Mouse (Mus musculus) spleen, postnatal 10 days (tissue): ENCODE data around the gene Lif.

Experiments
- DNase-seq, 2 experiments: peaks; one replicate each; pipeline ENCODE4 v3.0.0; 2021 to 2022; ENCODE audit warnings: low spot score in 2 of 2

Gene Lif

DNA sequence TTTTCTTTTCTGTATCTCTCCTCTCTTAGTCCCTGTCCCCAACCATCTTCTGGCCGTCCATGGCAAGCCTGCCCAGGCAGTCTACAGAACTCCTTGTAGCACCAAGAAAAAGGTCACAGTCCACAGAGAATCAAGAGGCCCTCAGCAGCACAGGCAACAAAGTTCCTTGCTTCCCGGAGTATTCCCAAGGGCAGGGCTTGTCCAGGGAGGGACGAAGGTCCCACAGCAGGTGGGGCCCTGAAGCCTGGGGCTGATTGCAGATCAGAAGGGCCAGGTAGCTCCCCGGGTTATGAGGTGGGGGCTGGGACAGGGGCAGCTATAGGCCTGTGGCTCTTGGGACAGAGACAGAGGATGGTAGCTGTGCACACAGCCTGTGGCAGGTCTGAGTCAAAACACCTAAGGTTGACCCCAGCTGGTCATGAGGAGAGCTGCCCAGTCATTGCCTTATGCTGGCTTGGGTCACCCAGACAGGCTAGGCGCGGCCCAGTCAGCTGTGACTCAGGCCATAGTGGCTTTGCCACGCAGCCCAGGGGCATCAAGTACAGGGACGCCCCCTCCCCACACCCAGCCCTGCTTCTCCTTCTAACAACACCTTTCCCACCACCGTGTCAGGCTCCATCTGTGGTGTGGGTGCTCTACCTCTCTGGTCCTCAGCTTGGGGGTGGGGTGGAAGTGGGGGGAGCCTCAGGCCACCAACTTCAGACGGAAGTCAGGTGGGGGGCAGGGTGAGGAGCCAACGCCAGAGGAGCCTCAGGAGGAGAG is at the start of gene Lif:
Gene Lif, plus strand, starts transcription at position 712 of the 762 bp plus-strand sequence.
- peak in 1 of 2 experiments; percentile 15 for DNase-seq

DNA sequence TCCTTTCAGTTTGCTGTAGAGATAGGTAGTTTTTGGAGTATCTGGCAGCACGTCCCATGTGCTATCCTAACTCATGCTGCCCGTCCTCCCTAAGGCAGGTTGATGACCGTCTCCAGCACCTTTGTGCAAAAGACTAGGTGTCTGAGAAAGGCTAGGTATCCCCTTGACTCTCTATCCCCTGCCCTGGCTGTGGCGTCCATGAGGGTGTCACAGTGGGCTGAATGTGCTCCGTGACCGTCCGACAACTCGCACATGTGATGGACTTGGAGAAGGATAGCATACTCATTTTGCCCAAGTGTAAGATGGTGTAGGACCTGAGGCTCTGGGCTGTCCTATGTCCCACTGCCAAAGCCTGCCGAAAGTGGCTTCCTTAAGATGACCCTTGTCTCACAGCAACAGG is 49.7 kb upstream of the Lif start:
- DNase-seq, result no peak

DNA sequence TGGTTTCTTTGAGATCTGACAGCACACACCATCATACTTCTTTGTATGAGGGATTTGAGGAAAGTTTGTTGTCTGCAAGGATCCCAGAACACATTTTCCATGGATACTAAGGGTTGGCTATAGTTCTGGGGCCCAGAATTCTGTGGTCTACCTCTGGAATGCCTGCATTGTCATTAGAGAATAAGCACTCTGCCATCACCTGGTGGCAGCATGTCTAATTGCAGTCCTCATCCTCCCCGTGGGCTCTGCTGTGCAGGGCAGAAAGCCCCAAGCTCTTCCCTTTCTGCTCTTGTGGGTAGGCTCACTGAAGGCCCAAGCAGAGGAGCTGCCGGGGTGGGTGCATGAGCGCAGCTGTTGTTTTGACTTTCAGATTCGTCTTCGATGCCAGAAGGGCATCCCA is 47.8 kb upstream of the Lif start:
- no peak for DNase-seq

DNA sequence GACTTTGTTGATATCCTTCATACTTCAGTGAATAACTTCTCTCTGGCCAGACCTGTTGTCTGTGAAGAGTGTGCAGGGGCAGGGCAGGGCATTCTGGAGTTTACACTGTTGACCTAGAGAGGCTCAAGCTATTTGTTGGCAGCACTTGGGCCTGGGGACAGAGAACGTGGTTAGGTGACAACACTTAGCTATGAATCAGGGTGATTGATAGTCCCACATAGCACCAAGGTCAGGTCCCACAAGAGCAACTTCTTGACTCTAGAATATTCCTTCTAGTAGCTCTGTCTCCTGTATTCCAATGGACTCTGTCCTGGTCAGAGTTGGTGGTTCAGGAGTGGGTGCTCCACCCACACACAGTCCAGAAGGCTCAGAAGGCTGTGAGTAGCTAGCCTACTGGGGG is 46.6 kb upstream of the Lif start:
- no peak for DNase-seq

DNA sequence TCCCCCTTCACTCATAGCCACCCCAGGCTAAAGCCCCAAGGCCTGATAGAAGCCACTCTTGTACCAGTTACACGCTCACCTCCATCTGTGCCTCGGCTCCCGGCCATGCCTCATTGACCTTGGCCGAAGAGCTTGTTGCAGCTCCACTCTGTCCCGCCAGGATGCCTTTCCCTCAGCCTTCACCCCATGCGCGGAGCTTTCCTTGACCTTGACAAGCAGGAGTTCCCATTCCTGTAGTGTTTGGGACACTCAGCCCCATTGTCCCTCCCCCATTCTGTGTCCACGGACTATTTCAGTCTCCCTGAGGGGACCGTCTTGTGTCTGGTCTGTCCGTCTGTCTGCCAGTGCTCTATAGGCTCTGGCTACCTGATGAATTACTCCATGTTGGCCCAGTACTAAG is 44.2 kb upstream of the Lif start:
- no peak for DNase-seq

DNA sequence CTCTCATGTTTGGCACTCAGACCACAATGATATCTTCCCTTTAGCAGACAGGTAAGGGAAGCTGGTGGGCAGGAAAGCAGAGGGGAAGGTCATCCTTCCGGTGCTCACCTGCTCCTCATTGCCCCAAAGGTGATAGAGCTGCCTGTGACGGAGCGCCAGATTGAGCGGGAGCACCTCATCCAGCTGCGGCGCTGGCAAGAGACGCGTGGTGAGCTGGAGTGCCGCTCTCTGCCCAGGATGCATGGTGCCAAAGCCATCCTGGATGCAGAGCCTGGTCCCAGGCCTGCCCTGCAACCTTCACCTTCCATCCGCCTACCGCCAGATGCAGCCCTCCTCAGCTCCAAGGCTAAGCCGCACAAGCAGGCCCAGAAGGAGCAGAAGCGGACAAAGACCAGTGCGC is 42.8 kb upstream of the Lif start:
- no peak for DNase-seq

DNA sequence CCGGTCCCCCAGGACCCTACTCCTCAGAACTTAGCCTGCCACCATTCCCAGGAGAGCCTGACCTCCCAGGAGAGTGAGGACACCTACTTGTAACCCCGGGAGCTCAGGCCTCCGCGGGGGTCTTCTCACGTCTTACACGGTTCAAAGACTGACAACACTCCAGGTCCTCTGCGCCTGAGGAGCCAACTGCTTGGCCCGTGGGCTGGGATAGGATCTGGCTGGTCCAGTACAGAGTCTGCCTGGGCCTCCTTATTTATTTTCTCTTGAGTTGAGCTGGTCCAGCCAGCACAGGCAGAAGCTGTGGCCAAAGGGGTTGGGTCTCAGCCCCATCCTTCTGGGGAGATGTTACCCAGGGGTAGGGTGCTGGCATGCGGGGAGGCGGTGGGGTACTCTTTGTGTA is 42.3 kb upstream of the Lif start:
- DNase-seq, result no peak

DNA sequence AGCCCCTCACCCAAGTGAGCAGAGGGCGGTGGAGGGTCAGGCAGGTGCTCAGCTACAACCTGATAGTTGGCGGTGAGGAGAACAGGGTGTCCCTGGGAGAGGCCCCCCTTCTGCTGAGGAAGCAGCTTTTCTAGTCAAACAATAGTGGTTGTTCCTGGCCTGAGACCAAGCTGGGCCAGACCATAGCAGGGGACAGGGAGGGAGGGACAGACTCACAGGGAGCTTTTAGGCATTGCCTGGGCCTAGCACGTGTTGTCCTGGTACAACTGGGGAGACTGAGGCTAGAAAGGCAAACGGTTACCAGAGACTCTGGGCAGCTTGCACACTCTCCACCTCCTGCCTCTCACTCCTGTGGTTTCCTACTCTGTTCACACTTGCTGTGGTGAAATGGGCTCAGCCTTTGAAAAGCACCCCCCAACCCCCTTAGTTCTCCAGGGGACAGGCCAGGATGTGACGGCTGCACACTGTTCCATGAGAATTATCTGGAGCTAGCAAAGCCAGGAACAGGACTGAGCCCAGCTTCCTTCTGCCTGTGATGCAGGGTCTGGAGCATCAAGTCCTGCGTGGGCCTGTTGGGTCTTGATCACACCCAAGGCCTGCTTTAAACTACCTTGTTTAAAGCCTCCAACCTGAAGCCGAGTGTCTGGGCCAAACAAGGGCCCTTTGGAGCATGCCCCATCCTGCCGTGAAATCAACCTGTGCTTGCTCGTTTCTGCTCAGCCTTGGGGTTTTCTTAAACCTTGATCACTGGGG is 40.9 kb upstream of the Lif start:
- no peak for DNase-seq

DNA sequence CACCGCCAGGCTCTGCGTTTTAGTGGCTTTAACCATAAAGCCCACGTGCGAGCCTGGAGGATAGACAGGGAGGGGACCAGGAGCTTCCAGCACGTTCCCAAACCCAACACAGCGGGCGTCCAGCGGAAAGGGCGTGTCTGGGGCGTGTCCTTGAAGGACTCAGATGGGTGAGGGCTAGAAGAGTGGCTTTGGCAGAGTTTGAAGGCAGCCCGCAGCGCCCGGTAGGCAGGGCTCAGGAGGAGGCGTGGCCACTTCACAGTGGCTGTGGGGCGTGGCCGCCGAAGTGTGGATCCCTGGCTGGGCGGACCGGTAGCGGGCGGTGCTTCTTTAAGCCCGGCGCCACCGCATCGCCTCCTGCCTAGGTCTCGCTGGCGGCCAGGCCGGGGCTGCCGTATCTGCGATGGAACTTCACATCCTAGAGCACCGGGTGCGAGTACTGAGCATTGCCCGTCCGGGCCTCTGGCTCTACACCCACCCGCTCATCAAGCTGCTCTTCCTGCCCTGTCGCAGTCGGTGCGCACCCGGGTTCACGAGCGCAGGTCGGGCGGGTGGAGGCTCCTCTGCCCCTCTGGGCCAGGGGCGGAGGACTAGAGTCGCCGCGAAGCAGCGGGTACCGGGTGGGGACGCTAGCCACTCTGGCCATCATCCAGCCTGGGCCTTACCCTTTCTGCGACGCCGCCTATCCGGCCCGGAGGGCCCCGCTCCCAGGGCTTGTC is 39.3 kb upstream of the Lif start, which contains the start of gene Castor1:
Gene Castor1, plus strand, starts transcription at position 312 of the 716 bp plus-strand sequence.
- peak; percentile 85 to 93 for DNase-seq

DNA sequence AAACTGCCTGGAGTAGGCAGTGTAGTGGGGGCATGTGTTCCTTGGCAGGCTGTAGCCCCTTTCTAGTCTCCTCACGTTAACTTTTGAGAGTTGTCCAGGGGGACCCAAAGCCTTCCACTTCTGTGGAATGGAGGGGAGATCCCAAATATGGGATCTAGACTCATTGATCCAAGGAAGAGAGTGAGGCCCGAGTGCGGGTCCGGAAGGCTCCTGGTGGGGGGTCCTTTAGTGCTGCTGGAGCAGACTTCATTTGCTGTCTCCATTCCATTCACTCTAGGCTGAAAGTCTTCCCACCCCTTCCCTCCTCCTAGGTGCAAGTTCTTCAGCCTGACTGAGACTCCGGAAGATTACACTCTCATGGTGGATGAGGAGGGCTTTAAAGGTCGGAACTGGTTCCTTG is 38.7 kb upstream of the Lif start:
- DNase-seq, result no peak

DNA sequence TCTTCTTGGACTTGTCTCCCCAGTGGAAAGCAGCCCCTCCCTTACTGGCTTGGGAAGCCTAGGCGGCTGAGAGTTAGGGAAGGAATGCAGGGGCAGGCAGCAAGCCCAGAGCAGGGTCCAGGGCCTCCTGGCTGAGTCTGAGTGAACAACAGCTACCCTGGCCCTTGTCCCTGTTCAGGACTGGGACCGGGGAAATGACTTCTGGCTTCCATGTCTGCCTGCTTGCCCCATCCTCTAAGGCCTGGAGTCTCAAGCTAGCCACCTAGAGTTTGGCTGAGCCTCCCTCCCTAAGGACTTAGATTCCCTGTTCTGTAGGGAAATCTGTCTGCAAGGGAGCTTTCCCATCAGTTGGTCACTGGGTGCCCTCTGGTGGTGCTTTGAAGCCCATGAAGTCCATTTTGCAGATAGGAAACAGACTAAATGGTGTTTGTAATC is 38.0 kb upstream of the Lif start:
- peak in 1 of 2 experiments; percentile 62 for DNase-seq

DNA sequence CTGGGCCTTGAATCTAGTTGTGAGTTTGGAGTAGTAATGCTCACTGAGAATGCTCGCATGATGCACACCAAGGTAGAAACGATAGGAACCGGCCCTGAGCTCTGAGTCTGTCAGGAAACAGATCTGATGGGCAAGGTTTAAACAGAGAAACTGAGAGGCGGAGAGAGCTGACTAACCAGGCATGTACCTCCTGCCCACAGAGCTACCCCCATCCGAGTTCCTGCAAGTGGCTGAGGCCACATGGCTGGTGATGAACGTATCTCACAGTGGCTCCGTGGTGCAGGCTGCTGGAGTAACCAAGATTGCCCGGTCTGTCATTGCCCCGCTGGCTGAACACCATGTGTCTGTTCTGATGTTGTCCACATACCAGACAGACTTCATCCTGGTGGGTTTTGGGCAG is 37.4 kb upstream of the Lif start:
- DNase-seq, result no peak

DNA sequence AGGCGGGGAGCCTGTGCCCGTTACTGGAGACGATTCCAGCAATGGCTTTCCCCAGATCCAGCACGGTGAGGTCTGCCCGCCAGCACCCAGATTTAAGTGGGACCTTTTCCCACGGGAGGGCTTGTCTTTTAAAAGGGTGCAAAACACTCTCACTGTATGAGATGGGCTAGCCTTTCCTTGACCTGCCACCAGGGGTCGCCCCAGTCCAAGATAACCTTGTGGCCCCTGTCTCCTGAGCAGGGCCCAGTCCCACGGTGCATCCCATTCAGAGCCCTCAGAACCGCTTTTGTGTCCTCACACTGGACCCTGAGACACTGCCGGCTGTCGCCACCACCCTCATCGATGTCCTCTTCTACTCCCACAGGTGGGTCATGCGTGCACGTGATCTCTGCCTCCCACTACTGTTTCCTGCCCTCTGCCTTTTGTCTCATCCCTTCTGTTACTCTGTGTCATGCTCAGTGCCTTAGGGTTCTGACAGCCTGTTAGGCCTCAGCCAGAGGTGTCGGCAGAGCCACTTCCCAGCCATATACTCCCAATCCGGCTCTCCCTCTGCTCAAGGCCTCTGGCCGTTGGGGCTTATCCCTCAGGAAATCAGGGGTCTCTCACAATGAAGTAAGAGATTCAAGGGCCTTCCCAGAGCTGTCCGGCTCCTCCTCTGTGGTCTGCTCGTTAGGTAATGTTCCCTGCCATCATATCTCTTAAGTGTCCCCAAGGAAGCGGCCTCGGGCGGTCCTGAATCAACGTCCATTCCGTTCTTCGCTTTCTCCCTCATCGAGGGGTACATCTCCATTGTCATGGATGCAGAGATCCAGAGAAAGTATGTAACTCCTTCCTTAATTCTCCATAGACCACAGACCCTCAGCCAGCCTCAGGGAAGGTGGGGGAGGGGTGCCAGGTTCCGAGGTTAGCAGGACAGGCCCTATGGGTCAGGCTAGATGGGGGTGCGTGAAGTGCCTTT is 36.6 kb upstream of the Lif start:
- peak; percentile 91 to 94 for DNase-seq

DNA sequence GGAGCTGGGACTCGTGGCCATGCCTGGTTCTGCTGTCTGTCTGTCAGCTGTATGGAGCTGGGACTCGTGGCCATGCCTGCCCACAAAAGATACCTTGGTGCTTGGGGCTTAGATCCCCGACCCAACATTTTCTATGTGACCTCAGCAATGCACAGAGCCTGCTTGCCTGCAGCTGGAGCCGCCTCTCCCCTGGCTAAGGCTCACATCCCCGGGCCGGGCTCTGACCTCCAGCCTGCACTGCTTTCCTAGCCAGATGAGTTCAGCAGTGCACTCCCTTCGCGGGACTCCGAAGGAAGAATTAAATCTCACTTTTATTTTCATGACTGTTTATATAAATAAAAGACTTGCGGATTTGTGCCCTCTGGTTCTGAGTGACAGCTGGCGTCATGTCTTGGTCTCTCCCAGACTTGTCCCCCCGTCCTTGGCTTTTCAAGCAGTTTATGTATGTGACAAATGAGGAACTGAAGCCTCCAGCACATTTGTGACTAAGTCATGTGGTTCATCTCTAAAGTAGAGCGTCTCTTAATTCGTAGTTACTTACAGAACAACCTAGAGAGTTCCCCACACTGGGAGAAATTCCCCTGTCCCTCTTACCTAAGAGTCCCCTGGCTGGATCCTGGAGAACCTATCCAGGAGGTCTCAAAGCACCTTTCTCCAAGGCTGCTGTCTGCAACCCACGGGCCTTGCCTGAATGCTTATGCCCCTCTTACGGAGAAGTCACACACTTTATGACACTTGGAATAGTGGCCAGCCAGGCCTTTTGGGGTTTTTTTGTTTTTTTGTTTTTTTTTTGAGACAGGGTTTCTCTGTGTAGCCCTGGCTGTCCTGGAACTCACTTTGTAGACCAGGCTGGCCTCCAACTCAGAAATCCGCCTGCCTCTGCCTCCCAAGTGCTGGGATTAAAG is 35.1 kb upstream of the Lif start:
- no peak for DNase-seq

DNA sequence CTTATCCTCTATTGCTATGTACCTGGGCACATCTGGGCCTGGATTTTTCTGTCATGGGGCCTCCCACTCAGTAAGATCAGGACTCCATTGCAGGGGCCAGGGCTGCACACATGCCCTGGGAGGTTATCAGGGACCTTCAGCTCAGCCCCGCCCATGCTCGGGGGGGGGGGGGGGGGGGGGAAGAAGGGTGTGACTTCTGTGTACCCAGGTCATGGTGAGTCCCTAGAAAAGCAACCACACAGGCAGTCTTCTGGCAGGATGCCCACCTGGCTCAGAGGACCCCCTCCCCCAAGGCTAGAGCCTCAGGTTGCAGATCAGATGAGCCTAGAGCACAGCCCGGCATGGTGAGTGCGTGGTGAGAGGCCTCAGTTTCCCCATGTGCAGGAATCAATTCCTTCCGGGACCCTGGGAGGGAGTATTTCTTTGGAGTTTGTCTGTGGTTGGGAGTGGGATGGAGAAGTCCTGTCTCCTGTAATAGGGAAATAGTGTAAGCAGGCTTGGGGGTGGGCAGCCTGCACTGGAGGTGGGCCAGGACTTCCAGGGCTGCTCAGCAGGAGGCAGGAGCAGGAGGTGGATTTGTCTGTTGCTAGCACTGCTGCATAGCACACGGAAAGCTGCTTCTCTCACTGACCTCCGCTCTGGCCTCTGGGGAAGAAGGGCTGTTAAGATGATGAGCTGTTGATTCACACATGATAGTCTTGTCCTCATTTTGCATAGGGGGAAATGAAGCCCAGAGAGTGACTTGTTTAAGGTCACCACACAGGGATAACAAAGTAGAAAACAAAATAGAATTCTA is 33.8 kb upstream of the Lif start:
- peak in 1 of 2 experiments; percentile 52 for DNase-seq

DNA sequence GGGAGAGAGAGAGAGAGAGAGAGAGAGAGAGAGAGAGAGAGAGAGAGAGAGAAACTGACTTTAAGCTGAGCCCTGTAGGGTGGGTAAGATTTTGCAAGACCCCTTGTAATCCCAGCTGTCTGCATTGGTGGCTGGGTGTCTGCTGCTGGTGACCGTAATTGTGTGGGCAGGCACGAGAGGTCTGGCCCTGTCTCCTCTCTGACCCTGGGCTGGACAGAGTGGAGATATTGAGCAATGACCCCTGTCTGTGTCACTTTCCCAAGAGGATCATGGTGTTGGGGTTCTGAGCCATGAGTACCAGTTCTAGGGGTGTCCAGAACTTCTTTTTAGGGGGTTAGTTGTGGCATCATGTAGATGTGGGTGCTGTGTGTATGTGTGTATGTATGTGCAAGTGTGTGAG is 33.1 kb upstream of the Lif start:
- no peak for DNase-seq

DNA sequence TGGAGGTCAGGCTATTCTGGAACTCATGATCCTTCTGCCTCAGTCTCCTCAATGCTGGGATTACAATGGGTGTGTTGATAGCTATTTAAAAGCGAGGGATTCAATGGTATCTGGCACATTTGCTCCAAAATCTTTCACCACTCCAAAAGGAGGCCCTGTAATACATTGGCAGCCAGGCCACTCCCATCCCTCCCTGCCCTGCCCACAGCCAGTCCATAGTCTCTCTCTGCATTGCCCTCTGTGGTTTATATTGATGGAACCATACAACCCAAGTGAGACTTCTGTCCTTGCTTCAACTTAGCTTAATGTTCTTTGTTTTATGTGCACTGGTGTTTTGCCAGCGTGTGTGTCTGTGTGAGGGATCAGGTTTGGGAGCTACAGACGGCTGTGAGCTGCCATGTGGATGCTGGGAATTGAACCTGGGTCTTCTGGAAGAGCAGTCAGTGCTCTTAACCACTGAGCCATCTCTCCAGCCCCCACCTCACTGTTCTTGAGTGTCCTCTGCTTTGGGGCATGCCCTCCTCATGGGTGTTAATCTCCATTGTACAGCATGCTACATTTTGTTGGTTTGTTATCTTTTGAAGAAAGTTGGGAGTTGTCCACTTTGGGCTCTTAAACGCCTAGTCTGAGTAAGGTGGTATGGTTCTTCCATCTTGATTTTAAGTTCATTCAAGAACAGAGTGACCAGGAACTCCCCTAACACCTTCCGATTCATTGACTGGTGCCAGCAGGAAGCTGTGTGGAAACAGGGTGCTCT is 30.6 kb upstream of the Lif start:
- no peak for DNase-seq

DNA sequence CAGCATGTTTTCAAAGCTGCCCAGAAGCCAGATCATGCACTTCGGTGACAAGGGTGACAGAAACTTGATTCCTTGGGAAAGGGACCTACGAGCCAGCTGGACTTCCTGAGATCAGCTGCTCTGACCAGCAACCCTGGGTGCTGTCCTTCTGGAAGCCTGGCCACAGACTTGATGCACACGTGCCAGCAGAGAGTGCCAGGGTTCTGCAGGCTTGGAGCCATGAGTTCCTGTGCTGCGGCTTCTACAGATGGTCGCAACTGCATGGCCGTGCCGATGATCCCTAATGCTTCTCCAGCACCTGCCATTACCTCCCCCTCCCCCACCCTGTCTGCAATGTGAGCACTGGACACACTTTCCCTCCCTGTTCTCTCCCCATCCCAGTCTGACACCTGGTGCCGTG is 28.9 kb upstream of the Lif start:
- no peak for DNase-seq

DNA sequence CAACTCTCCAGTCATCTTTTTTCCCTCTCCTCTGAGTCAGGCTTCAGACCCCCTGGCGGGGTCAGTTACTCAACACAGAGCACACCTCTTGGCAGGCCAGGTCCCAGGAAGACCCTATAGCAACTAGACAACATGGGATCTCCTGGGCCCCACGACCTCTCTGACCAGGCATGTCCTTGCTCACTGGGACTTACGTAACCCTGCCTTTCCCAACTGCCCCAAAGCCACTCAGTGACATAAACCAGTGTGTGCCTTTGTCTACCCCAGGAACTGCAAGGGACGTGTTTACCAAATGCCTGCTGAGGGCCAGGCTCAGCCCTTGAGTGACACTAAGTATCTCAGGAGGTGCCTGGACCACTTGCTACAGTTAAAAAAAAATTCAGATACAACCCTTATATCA is 27.5 kb upstream of the Lif start:
- no peak for DNase-seq
